Comparison of ENCODE assay signal across 19 mouse cellular contexts in the genomic region with DNA sequence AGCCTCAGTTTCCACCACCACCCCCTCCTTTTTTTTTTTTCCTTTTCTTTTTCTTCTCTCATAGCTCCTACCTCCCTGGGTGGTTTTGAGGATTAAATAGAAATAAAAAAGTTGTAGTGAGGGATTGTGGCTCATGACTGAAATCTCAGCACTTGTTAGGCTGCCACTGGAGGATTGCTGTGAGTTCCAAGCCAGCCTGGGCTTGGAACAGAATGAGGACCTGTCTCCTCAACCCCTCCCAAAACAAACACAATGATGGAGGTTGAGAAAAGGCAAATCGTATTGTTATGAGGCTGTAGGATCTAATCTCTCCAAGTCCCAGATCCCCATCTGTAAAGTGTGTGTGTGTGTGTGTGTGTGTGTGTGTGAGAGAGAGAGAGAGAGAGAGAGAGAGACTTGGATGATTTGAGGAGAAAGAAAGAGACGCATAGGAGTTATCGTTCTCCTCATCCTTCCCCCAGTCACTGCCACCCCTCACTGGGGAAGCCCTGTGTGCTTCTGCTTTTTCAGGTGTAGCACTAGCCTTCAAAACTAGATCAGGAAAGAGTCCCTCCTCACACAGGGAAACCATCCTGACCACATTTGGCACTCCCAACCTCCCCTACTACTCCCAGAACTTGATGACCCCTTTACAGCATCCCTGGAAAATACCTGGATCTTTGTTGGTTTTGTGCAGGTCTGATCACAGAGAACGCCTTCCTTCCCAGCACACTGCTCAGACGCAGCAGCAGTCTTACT. TPM values are rescaled to one million over a fixed set of nuclear protein-coding genes. Genes with fewer than 3 reads are reported as not detected.
"Had no signal": no experiment of that assay in that cellular context is flagged by ENCODE, and none has a peak within 500 bp of the region (broad histone marks: within the 10 kb centered on the region; RNA-seq: fewer than 3 reads in every experiment).

No protein-coding gene starts in this region.

- H3K4me3 ChIP-seq: midbrain, embryonic 10.5 days; midbrain, embryonic 12.5 days; myocyte; neural tube, embryonic 13.5 days; neural tube, embryonic 15.5 days had no signal

- H3K9ac ChIP-seq: lung, embryonic 14.5 days; midbrain, embryonic 12.5 days; neural tube, embryonic 13.5 days; neural tube, embryonic 15.5 days had no signal

- DNase-seq: lung, adult 18-20 months; lung, embryonic 14.5 days; lung, postnatal 10 days; lung, postnatal 4 days; midbrain, embryonic 14.5 days; retina, postnatal 1 day; right cerebral cortex, adult 18-20 months; right cerebral cortex, postnatal 4 days; spleen, adult 18-20 months; thymus, adult 2 months; thymus, postnatal 25 days; thymus, postnatal 4 days had no signal

- H3K27ac ChIP-seq: midbrain, embryonic 10.5 days; midbrain, embryonic 12.5 days; neural tube, embryonic 13.5 days; neural tube, embryonic 15.5 days had no signal

- H3K4me2 ChIP-seq: lung, embryonic 14.5 days; midbrain, embryonic 12.5 days; neural tube, embryonic 13.5 days; neural tube, embryonic 15.5 days had no signal

- H3K27me3 ChIP-seq: midbrain, embryonic 12.5 days; neural tube, embryonic 13.5 days; neural tube, embryonic 15.5 days had no signal

- H3K36me3 ChIP-seq: midbrain, embryonic 10.5 days; midbrain, embryonic 12.5 days; neural tube, embryonic 13.5 days; neural tube, embryonic 15.5 days had no signal

- ATAC-seq: midbrain, embryonic 16.5 days had no signal

- H3K9me3 ChIP-seq: midbrain, embryonic 12.5 days; neural tube, embryonic 13.5 days; neural tube, embryonic 15.5 days had no signal

- H3K4me1 ChIP-seq: midbrain, embryonic 12.5 days; neural tube, embryonic 13.5 days; neural tube, embryonic 15.5 days had no signal

RNA-seq across cellular contexts. Expression of a gene that starts 0.8 kb away (rescaled TPM):
- polyA plus RNA-seq: small intestine, adult 2 months had no signal
